Mouse (Mus musculus): ENCODE measurements around the gene Dlx4.
A peak's percentile ranks its signal among the peaks of the same experiment; 100 is the strongest.

GRCm38 (mm10) chr11:95117030-95117429 lies 29.0 kb downstream of the Dlx4 start:
- peak; percentile 88 for TF ChIP-seq CTCF (IDR thresholded peaks at IDR 0.05; ENCODE audit: borderline replicate concordance, insufficient read depth, low read length)
- TF ChIP-seq POLR2A (IDR thresholded peaks at IDR 0.05; ENCODE audit: low read depth, low read length), result no peak

All from embryonic fibroblast, embryonic 13.5 days (primary cell).